Mouse (Mus musculus): Measurements from ENCODE around the gene Mettl7a3.
"Not testable (repeated sequence)": the region's sequence is repeated elsewhere in the genome, so short reads cannot be mapped to it uniquely, and the experiment has no call there.

Gene Mettl7a3

GRCm38 (mm10) chr15:100334629-100335028 is at the start of gene Mettl7a3:
Gene Mettl7a3 (plus strand): TSS chr15:100334929.
- no peak for DNase-seq (ENCODE audit: low spot score in 2 of 2)

DNA sequence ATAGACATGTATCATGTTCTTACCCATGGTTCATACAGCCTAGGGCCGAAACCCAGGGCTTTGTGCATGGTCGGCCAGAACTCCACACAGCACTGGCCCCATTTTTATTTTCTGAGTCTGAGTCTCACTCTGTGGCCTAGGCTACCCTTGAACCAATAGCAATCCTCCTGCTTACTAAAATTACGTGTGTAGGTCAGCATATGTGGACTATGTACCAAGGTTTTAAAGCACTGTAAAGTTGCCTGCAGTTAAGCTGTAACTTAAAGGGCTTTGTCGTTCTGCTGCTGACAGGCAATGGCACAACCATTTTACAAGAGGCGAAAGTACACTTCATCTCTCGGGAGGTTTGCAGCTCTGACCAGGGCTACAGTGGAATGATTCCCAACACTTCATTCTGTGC is 45.7 kb upstream of the Mettl7a3 start:
- DNase-seq (ENCODE audit: low spot score in 2 of 2): no peak

GRCm38 (mm10) chr15:100290858-100291257 is 43.9 kb upstream of the Mettl7a3 start:
- DNase-seq (ENCODE audit: low spot score in 2 of 2): no peak

DNA sequence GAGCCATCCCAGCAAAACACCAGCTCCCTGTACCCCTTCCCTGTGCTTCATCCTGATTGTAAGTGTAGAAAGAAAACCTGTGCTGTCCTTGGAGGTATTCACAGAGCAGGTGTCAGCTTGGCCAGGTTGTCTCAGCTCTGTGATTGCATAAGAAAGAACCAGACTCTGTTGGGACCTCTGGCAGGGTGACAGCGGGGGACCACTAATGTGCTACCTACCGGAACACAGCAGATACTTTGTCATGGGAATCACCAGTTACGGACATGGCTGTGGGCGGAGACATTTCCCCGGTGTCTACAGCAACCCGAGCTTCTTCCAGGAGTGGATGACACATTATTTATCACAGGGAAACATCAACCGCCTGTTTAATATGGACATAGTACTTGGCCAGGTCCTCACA is 42.4 kb upstream of the Mettl7a3 start:
- no peak for DNase-seq (ENCODE audit: low spot score in 2 of 2)

DNA sequence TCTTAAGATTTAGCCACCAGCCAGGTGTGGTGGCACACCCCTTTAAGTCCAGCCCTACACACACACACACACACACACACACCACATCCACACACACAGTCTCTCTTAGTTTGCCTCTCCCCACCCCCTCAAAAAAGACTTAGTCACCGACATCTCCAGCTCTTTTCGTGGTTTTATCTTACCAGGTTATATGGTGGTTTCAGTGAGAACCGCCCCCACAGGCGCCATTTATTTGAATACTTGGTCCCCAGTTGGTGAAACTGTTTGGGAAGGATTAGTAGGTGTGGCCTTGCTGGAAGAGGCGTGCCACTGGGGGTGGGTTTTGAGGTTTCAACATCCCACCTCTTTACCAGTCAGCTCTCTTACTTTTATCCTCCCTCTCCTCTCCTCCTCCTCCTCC is 36.9 kb upstream of the Mettl7a3 start:
- DNase-seq (ENCODE audit: low spot score in 2 of 2): no peak

DNA sequence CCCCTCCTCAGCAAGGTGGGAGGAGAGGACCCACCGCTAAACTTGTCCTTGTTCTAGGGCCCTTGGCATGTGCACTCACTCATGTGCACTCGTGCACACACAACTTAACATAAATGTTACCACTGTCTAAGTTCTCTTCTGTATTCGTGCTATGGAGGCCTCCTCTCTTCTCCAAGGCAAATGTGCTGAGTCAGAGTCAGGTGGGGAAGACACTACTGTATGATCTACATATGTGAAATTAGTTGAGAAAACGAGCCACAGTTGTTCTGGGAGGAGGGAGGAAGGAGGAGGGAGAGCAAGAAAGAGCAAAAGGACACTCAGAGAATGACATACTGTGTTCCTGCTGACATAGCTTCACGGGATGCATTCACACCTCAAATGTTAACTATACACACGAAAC is 34.2 kb upstream of the Mettl7a3 start:
- no peak for DNase-seq (ENCODE audit: low spot score in 2 of 2)

DNA sequence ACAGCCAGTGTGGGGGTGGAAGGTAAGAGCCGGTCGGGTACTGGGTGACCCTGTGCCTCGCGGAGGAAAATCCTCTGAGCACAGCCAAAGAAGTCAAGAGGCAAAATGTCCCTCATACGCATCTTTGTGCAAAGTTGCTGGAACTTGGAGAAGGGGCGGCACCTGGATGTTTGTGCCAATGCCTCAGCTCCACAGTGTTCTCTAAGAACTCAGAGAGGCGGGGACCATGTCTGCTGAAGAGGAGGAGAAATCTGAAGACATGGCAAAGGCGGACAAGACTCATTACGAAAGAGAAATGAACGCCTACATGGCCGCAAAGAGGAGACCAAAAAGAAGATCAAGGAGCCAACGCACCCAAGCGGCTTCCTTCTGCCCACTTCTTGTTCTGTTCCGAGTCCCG is 33.2 kb upstream of the Mettl7a3 start:
- no peak for DNase-seq (ENCODE audit: low spot score in 2 of 2)

DNA sequence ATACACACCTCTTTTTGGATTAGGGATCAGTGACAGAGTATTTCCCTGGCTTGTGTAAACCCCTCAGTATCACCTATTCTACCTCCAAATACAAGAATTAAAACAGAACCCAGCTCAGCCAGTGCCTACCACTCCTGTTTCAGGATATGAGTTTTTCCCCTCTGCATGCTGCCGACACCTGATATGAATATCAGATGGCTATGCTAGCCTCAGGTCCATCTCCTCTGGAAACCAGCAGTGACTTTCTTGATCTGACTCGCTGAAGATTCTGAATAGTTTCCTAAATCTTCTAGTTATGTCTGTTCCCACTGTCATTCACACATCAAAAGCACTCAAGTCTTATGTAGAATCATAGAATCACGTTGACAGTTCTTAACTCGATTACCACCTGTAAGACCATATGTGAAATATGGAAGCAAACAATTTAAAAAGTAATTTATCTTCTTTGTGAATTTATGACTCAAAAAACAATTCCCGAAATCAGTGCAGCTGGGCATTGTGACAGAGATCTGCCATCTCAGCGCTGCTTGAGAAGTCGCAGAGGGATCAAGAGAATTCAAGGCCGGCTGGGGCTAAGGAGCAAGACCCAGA is 31.2 kb upstream of the Mettl7a3 start:
- DNase-seq (ENCODE audit: low spot score in 2 of 2): no peak

- DNase-seq (ENCODE audit: low spot score in 2 of 2): peak; percentile 29 to 44
Measured at GRCm38 (mm10) chr15:100304019-100304991, 30.4 kb upstream of the Mettl7a3 start, which contains the start of gene Mettl7a1. Gene Mettl7a1 (plus strand): TSS chr15:100304140.

DNA sequence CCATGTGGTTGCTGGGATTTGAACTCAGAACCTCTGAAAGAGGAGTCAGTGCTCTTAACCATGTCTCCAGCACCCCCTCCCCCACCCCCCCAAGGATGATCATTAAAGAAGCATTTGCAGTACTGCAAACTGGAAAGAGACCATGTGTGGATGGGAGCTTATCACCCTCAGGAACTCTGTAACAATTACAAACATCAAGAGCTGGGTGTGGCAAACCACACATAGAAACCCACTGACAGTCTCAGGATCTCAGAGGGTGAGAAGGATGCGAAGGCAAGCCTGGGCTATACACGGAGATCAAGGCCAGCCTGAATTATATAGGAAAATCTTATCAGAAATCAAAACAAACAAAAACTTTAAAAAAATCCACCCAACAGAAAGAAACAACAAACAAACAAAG is 28.5 kb upstream of the Mettl7a3 start:
- DNase-seq (ENCODE audit: low spot score in 2 of 2): no peak

DNA sequence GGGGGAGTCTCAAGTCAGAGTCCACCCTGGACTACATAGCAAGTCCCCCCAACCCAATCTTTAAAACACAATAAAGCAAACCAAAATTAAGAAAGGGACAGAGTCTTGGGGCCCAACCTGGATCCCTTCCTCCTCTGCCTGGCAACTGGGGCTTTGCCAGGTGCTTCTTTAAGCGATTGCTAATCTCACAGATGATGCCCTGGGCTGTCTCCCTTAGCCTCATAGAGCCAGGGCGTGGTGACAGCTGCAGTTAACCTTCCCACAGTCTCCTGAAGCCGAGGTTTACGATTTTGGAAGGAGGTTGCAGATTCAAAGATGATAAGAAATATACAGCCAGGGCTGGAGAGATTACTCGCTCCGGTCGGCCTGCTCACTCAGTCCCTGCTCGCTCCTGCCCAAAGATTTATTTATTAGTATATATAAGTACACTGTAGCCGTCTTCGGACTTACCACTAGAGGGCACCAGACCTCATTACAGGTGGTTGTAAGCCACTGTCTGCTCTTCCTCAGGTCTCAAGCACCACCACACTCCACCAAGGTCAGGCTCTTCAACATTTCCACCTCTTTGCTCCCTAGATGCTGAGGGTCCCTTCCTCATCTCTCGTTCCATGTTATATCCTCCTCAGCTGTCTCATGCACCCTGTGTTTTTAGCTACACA is 27.2 kb upstream of the Mettl7a3 start:
- peak; percentile 38 to 43 for DNase-seq (ENCODE audit: low spot score in 2 of 2)

DNA sequence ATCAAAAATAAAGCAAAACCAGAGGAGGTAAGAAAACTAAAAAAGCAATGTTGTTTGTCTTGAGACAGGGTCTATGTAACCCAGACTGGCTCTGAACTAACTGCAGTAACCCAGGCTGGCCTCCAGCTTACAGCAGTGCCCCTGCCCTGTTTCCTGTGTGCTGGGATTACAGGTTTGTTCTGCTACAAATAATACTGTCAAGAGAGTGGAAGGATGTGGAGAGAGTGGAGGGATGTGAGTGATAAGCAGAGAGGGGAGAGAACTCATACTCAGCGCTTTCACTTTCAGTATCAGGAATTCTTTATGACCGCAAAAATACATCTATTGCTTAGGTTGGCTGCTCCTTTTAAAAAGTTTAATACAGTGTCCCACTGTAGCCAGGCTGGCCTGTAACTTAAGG is 22.4 kb upstream of the Mettl7a3 start:
- no peak for DNase-seq (ENCODE audit: low spot score in 2 of 2)

GRCm38 (mm10) chr15:100314448-100315145 is 20.1 kb upstream of the Mettl7a3 start:
- DNase-seq (ENCODE audit: low spot score in 2 of 2): no peak

DNA sequence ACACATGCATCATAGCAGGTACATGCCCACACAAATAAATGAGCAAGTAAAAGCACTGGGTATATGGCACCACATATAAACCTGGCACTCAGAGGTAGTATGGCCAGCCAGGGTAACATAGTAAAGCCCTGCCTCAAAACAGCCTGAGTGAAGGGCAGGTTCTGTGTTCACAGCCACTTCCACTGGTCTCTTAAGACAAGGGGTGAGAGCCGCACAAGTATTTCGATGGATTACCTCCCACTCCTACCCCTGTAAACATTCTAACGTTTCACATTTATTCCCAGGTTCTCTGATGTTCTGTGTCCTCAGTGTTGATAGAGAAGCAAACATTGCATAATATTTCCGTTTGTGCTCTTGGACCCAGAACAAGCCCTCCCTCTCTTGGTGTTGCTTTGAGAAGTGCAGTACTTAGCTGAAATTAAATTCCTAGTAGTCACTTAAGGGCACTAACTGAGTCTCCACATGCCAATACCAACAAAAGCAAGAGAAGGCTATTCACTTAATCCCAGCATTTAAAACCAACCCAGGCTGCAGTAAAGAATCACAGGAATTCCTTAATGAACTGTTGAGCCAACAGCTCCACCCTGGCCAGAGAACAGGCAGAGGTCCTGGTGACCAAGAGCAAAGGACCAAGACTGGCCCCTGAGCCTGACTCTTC is 16.6 kb upstream of the Mettl7a3 start:
- not testable (repeated sequence) for DNase-seq (ENCODE audit: low spot score in 2 of 2)

GRCm38 (mm10) chr15:100319884-100320283 is 14.8 kb upstream of the Mettl7a3 start:
- DNase-seq (ENCODE audit: low spot score in 2 of 2): no peak

DNA sequence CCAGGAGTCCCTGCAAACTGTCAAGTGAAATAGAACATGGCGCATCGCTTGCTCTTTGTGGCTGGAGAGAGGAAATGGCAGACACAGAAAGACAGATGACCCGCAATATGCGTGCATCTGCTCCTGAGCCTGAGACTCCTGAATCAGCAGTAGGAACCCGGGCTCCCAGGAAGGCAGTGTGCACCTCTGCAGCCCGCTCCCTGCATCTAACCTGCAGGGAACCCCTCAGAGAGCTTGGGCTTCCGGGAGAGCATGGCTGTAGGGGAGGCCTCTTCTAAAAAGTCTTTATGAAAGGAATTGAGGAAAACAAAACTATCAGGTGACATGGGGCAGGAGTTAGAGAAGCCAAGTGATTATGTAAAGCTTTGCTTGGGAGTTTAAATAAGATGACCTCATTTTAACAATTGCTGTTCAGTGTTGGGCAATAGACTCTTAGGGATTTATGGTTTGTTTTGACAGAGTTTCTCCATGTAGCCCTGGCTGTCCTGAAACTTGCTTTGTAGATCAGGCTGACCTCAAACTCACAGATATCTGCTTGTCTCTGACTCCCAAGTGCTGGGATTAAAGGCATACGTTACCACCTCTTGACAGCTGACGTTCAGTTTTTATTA is 14.3 kb upstream of the Mettl7a3 start:
- no peak for DNase-seq (ENCODE audit: low spot score in 2 of 2)

DNA sequence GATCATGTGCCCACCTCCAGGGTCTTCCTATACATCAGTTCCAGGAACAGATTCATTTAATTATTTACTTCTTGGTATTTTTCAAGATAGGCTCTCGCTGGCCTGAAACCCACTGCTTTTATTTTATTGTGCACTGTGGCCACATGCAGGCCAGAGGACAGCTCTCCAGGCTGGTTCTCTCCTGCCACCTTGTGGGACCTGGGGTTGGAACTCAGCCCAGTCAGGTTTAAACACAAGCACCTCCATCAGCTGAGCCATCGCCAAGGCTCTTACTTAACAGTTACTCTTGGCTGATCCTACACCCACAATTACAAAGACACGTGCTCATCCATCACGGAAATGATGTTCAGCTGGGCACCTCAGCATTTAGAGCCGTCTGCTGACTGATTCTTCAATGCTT is 13.6 kb upstream of the Mettl7a3 start:
- no peak for DNase-seq (ENCODE audit: low spot score in 2 of 2)

- no peak for DNase-seq (ENCODE audit: low spot score in 2 of 2)
Measured at GRCm38 (mm10) chr15:100324021-100324591, 10.6 kb upstream of the Mettl7a3 start.

DNA sequence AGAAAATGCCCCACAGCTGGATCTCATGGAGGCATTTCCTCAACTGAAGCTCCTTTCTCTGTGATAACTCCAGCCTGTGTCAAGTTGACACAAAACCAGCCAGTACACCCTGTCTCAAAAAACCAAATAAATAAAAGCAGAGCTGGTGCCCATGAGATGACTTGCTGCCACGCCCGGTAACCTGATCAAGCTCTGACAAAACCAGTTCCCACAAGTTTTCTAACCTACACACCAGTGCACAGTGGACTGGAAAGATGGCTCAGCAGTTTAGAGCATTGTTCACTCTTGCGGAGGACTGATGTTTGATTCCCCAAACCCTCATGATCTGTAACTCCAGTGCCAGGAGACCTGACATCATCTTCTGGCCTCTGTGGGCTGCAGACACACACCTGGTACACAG is 9.5 kb upstream of the Mettl7a3 start:
- no peak for DNase-seq (ENCODE audit: low spot score in 2 of 2)

GRCm38 (mm10) chr15:100328089-100328488 is 6.6 kb upstream of the Mettl7a3 start:
- not testable (repeated sequence) for DNase-seq (ENCODE audit: low spot score in 2 of 2)

- DNase-seq (ENCODE audit: low spot score in 2 of 2): not testable (repeated sequence)
Measured at GRCm38 (mm10) chr15:100329336-100329735, 5.4 kb upstream of the Mettl7a3 start.
